ENCODE assay signal across 10 mouse cellular contexts in genomic region chr11:78929345-78929744, GRCm38 (mm10). TPM values are rescaled to one million over a fixed set of nuclear protein-coding genes. Genes with fewer than 3 reads are reported as not detected.
A peak's percentile ranks its signal among the peaks of the same experiment; 100 is the strongest.
DNase-seq lines count a peak whose midpoint lies in the region; ATAC-seq and TF ChIP-seq lines count a peak whose summit lies in the region.
"Had no signal": no experiment of that assay in that cellular context is flagged by ENCODE, and none has a peak within 500 bp of the region (broad histone marks: within the 10 kb centered on the region; RNA-seq: fewer than 3 reads in every experiment).

No protein-coding gene starts in this region.

- H3K4me3 ChIP-seq in neural tube, embryonic 13.5 days: no peak overlapping the region
- no peak overlapping the region for H3K4me3 ChIP-seq in cerebellum, adult 2 months (replicated peaks; ENCODE audit: insufficient read depth, low read depth, low read length)
- no peak overlapping the region for H3K4me3 ChIP-seq in heart, embryonic 16.5 days (ENCODE audit: low read length)
- H3K4me3 ChIP-seq: stomach, embryonic 15.5 days had no signal

- peaks cover 41% of the 10 kb centered on the region for H3K27me3 ChIP-seq in neural tube, embryonic 13.5 days
- peaks cover 4% of the 10 kb centered on the region; the same call in 1 of the 2 replicates for H3K27me3 ChIP-seq in cerebellum, adult 2 months (ENCODE audit: control insufficient read depth, insufficient read depth, low read length)
- H3K27me3 ChIP-seq in heart, embryonic 16.5 days (ENCODE audit: control insufficient read depth, insufficient read depth, low read length): peaks cover 20% of the 10 kb centered on the region

- H3K36me3 ChIP-seq in neural tube, embryonic 13.5 days: no peaks in the 10 kb centered on the region
- H3K36me3 ChIP-seq in heart, embryonic 16.5 days (ENCODE audit: control insufficient read depth, insufficient read depth): no peaks in the 10 kb centered on the region
- H3K36me3 ChIP-seq: stomach, embryonic 15.5 days had no signal

- no peaks in the 10 kb centered on the region for H3K9me3 ChIP-seq in neural tube, embryonic 13.5 days
- no peaks in the 10 kb centered on the region for H3K9me3 ChIP-seq in heart, embryonic 16.5 days (replicated peaks; ENCODE audit: control insufficient read depth, low read length)
- H3K9me3 ChIP-seq: stomach, embryonic 15.5 days had no signal

- H3K9ac ChIP-seq in neural tube, embryonic 13.5 days: no peak overlapping the region
- H3K9ac ChIP-seq in heart, embryonic 16.5 days (ENCODE audit: low read length): no peak overlapping the region
- H3K9ac ChIP-seq: stomach, embryonic 15.5 days had no signal

- H3K4me2 ChIP-seq in neural tube, embryonic 13.5 days: no peak overlapping the region
- no peak overlapping the region for H3K4me2 ChIP-seq in heart, embryonic 16.5 days (ENCODE audit: low read depth, low read length)
- H3K4me2 ChIP-seq: stomach, embryonic 15.5 days had no signal

- peaks cover 11% of the 10 kb centered on the region for H3K4me1 ChIP-seq in neural tube, embryonic 13.5 days (replicated peaks)
- peaks cover 7% of the 10 kb centered on the region for H3K4me1 ChIP-seq in cerebellum, adult 2 months (ENCODE audit: control insufficient read depth, insufficient read depth, low read length)
- peaks cover 4% of the 10 kb centered on the region; the same call in 1 of the 2 replicates for H3K4me1 ChIP-seq in heart, embryonic 16.5 days (ENCODE audit: control insufficient read depth, insufficient read depth, low read length)

- WGBS in neural tube, embryonic 13.5 days: 49% methylated on average over 5 of the region's 5 CpGs
- 3% methylated on average over 5 of the region's 5 CpGs for WGBS in cerebellum, adult 2 months
- WGBS in heart, embryonic 16.5 days: 19% methylated on average over 5 of the region's 5 CpGs

- no peak for TF ChIP-seq CTCF in cerebellum, adult 2 months (IDR thresholded peaks at IDR 0.05; ENCODE audit: borderline replicate concordance, insufficient read depth, low read depth, low read length)

- H3K27ac ChIP-seq in neural tube, embryonic 13.5 days (replicated peaks): no peak overlapping the region
- no peak overlapping the region for H3K27ac ChIP-seq in cerebellum, adult 2 months (ENCODE audit: insufficient read depth, low read length)
- no peak overlapping the region for H3K27ac ChIP-seq in heart, embryonic 16.5 days (ENCODE audit: low read length)
- H3K27ac ChIP-seq: macrophage; stomach, embryonic 15.5 days had no signal

- 0 out of 2 replicates have a peak, but pooled peaks have one; percentile 23 for ATAC-seq in neural tube, embryonic 13.5 days (ENCODE audit: low read depth)
- peak; percentile 86 for ATAC-seq in heart, embryonic 16.5 days (replicated peaks; ENCODE audit: extremely low read depth, insufficient read depth, low FRiP score)
- ATAC-seq in CD4-positive, CD25-positive, alpha-beta regulatory T cell, adult 4 months: no peak

- DNase-seq in neural tube, embryonic 10.5 days (ENCODE audit: extremely low spot score, low spot score): no peak
- peak; percentile 79 to 84 for DNase-seq in cerebellum, adult 2 months
- DNase-seq in layer of hippocampus, postnatal 36 days: peak; percentile 26
- peak; percentile 71 for DNase-seq in skeletal muscle tissue, adult 2 months (ENCODE audit: low read depth, low spot score)
- no peak for DNase-seq in thymus, postnatal 36 days

- TF ChIP-seq POLR2A in cerebellum, adult 2 months (IDR thresholded peaks at IDR 0.05; ENCODE audit: borderline replicate concordance, insufficient read depth, low read length): no peak

RNA-seq across cellular contexts. Expression of gene Nos2, which starts 8.8 kb away (rescaled TPM):
- 1.1 TPM in 2 replicates for polyA plus RNA-seq in neural tube, embryonic 13.5 days (2015; fragmentation: Nextera tagmentation; extraction: Ambion mirVana)
- 0.63 and 0.65 TPM in 2 replicates for polyA plus RNA-seq in cerebellum, adult 2 months (2012; rRNA removed)
- 2.0 and 2.3 TPM in 2 replicates for polyA plus RNA-seq in heart, embryonic 16.5 days (2015; fragmentation: Nextera tagmentation; extraction: Ambion mirVana)
- total RNA-seq in layer of hippocampus, postnatal 36 days (2021): under 1 TPM; 0.37 to 0.51 TPM
- polyA plus RNA-seq in CD4-positive, CD25-positive, alpha-beta regulatory T cell, adult 4 months (2017; shearing (Covaris generic)): not detected

RNA-seq across cellular contexts. Expression of gene Lgals9, which starts 55.4 kb away (rescaled TPM):
- polyA plus RNA-seq in neural tube, embryonic 13.5 days (2015; fragmentation: Nextera tagmentation; extraction: Ambion mirVana): 13.7 and 17.4 TPM in 2 replicates
- polyA plus RNA-seq in cerebellum, adult 2 months (2012; rRNA removed): 8.7 and 9.2 TPM in 2 replicates
- 72.7 and 105 TPM in 2 replicates for polyA plus RNA-seq in heart, embryonic 16.5 days (2015; fragmentation: Nextera tagmentation; extraction: Ambion mirVana)
- total RNA-seq in layer of hippocampus, postnatal 36 days (2021): 1 to 10 TPM; 4.9 to 5.0 TPM
- polyA plus RNA-seq in CD4-positive, CD25-positive, alpha-beta regulatory T cell, adult 4 months (2017; shearing (Covaris generic)): 100 to 1,000 TPM; 289 to 325 TPM

Comparison
In these comparisons a context has a peak if more than half of its experiments do, and no peak if none do; other contexts are left out.
1. DNase-seq: peak in cerebellum, adult 2 months (2 of 2), layer of hippocampus, postnatal 36 days (2 of 2) and skeletal muscle tissue, adult 2 months (single experiment); none in neural tube, embryonic 10.5 days (single experiment) and thymus, postnatal 36 days (0 of 2).